Mouse (Mus musculus) kidney, adult 2 months (tissue): Measurements from ENCODE around the gene Aicda. TPM values are rescaled to one million over a fixed set of nuclear protein-coding genes. Genes with fewer than 3 reads are reported as not detected.

ENCODE experiments used
- DNase-seq: peaks from one replicate; pipeline ENCODE4 v3.0.0; 2021
- H3K27ac ChIP-seq: fragments of 200-500 bp; 2 replicates; pipeline ENCODE4 v1.5.1; 2012; ENCODE audit warnings: low read depth, low read length, control low read depth, inconsistent platforms; ENCODE audit not compliant: insufficient read depth
- H3K27me3 ChIP-seq: fragments of 200-500 bp; replicated peaks from 2 replicates; pipeline ENCODE4 v1.6.1; 2012; ENCODE audit warnings: mild to moderate bottlenecking, moderate library complexity, low read length, inconsistent platforms; ENCODE audit not compliant: control insufficient read depth, insufficient read depth
- H3K36me3 ChIP-seq: fragments of 200-500 bp; 2 replicates; pipeline ENCODE4 v1.6.1; 2012; ENCODE audit warnings: mild to moderate bottlenecking, moderate library complexity, low read length, inconsistent platforms; ENCODE audit not compliant: control insufficient read depth, insufficient read depth
- H3K4me1 ChIP-seq: fragments of 200-500 bp; 2 replicates; pipeline ENCODE4 v1.6.1; 2011; ENCODE audit warnings: low read length; ENCODE audit not compliant: control insufficient read depth, insufficient read depth
- H3K4me3 ChIP-seq: fragments of 200-500 bp; 2 replicates; pipeline ENCODE4 v1.5.1; 2011; ENCODE audit warnings: mild to moderate bottlenecking, low read depth, low read length, control low read depth; ENCODE audit not compliant: insufficient read depth
- CTCF ChIP-seq: fragments of 200-500 bp; conservative IDR thresholded peaks from 2 replicates; pipeline ENCODE4 v1.5.1; 2011; ENCODE audit warnings: low read depth, mild to moderate bottlenecking, control low read depth, low read length, moderate library complexity, mixed read lengths; ENCODE audit not compliant: insufficient read depth, insufficient read length
- POLR2A ChIP-seq: fragments of 200-500 bp; IDR thresholded peaks from one replicate; pipeline ENCODE4 v1.6.1; 2011; ENCODE audit warnings: low read depth, low read length, control low read depth
- WGBS: fragments of 180-500 bp; shearing (Covaris S2); methylation state at CpG from one replicate; pipeline ENCODE4 v1.1.7; 2018; 5-methylcytosine and 5-hydroxymethylcytosine counted together
- polyA plus RNA-seq: library from polyadenylated mRNA; depleted of rRNA; stranded (reverse); fragments of >200 nt; gene quantifications from 2 replicates; pipeline ENCODE4 v1.2.3, GENCODE M21; 2012

The Aicda gene
- polyA plus RNA-seq, 1 experiment: not detected

- Histone ChIP-seq H3K27ac (peak overlapping the region; percentile 26; the same call in 1 of the 2 replicates), H3K27me3 (no peaks in the 10 kb centered on the region), H3K36me3 (no peaks in the 10 kb centered on the region), H3K4me3 (no peak overlapping the region), H3K4me1 (peaks cover 4% of the 10 kb centered on the region; the same call in 1 of the 2 replicates)
- WGBS: 91% methylated on average over 9 of the region's 9 CpGs
- TF ChIP-seq CTCF (no peak), POLR2A (no peak)
- DNase-seq: no peak
Measured at GRCm38 (mm10) chr6:122599054-122599737, 45.6 kb downstream of the Aicda start.

DNA sequence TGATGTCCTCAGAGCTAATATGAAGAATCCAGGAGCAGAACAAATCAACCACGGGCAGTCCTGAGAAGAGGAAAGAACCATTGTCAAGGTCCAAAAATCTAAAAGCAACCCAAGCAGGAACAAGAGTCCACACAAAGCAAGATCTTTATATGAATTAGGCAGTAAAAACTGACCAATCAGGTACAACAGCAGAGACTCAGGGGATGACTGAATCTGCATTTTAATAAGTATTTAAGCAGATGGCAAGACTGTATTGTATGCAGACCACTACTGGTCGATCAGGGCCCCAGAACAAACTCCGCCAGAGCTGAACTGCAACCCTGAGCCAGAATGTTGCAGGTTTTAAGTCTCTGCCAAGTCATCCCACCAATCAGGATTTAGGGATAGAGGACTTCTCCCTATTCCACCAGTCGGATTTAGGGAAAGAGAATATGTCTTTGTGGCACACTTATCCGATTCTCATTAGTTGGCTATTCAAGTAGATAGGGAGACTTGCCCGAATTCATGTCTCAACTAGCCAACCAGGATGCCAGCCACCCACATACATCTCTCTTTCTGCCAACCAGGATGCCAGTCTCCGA lies 46.6 kb downstream of the Aicda start:
- TF ChIP-seq CTCF (no peak), POLR2A (no peak)
- peaks cover 4% of the 10 kb centered on the region; the same call in 1 of the 2 replicates for H3K4me1 ChIP-seq
- 86% methylated on average over 7 of the region's 7 CpGs for WGBS
- DNase-seq: no peak
- H3K27ac ChIP-seq: no peak overlapping the region
- H3K27me3 ChIP-seq: no peaks in the 10 kb centered on the region
- H3K4me3 ChIP-seq: no peak overlapping the region
- no peaks in the 10 kb centered on the region for H3K36me3 ChIP-seq

GRCm38 (mm10) chr6:122601031-122601430 lies 47.4 kb downstream of the Aicda start:
- no peak overlapping the region for H3K27ac ChIP-seq
- H3K27me3 ChIP-seq: no peaks in the 10 kb centered on the region

DNA sequence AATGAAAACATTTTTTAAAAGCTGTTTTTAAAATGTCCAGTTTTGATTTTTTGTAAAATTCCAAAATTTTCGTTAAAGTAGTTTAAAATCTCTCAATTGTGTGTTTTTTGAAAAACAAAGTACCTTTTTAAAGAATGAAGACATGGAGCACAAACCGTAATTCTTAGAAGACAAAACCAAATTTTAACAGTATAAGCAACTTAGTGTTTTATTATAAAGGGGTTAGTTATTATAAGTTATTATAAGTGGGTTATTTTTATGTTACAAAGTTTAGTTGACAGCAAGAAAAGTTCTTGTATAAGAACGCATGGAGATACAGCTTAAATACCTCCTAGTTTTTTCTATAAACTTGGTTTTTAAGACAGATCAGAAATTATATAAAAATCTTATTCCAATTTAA lies 48.0 kb downstream of the Aicda start:
- Histone ChIP-seq H3K4me3 (no peak overlapping the region), H3K27ac (no peak overlapping the region), H3K36me3 (no peaks in the 10 kb centered on the region), H3K27me3 (no peaks in the 10 kb centered on the region), H3K4me1 (peaks cover 4% of the 10 kb centered on the region; the same call in 1 of the 2 replicates)
- no peak for DNase-seq
- WGBS: 65% methylated on average over 3 of the region's 3 CpGs
- TF ChIP-seq POLR2A: no peak
- no peak for TF ChIP-seq CTCF

More at GRCm38 (mm10) chr6:122601031-122601430, 47.4 kb downstream of the Aicda start:
- no peak for DNase-seq
- TF ChIP-seq POLR2A (no peak), CTCF (no peak)
- Histone ChIP-seq H3K36me3 (no peaks in the 10 kb centered on the region), H3K4me1 (peaks cover 4% of the 10 kb centered on the region; the same call in 1 of the 2 replicates), H3K4me3 (no peak overlapping the region)
- 89% methylated on average over 4 of the region's 4 CpGs for WGBS

DNA sequence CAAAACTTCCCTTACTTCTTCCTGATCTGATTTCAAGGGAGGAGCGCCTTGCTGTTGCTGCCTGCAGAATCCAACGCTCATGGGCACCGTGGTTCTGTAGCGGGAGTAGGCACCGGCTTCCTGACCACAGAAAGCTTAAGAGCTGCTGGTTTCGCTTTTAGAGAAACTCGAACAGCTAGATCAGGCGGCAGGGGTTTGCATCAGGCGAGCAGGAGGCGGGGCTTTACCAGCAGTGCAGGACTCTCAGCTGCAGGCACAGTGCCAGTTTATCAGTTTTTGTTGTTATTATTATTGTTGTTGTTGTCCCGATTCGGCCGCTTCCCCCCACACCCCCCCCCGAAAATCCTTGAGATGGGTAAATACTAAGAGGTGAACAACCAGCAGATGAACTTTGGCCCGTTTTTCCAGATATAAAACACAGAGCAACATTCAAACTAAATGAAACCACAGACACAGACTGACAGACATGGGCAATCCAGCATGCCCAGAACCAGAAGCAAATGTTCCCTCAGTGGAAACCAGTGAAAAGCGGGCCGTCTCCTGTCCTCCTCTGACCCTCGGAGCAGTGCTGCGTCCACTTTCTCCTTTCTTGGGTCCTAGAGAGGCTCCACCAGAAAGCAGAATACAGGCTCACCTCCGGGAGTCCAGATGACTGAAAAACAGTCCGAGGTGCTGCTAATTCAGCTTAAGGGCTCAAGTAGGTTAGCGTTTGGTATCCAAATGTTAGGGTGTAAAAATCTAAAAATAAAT lies 48.8 kb downstream of the Aicda start, which contains the start of gene Apobec1:
TSS of gene Apobec1 (minus strand) at position 203 of the 750 bp plus-strand sequence.
- no peaks in the 10 kb centered on the region for H3K27me3 ChIP-seq
- H3K4me1 ChIP-seq: peaks cover 4% of the 10 kb centered on the region; the same call in 1 of the 2 replicates
- H3K4me3 ChIP-seq: peak within 1 kb of the TSS; percentile 56
- no peak for TF ChIP-seq CTCF
- TF ChIP-seq POLR2A: no peak
- H3K27ac ChIP-seq: peak within 1 kb of the TSS; percentile 68
- 2% methylated on average over 22 of the region's 22 CpGs for WGBS
- peak; percentile 90 for DNase-seq
- no peaks in the 10 kb centered on the region for H3K36me3 ChIP-seq

DNA sequence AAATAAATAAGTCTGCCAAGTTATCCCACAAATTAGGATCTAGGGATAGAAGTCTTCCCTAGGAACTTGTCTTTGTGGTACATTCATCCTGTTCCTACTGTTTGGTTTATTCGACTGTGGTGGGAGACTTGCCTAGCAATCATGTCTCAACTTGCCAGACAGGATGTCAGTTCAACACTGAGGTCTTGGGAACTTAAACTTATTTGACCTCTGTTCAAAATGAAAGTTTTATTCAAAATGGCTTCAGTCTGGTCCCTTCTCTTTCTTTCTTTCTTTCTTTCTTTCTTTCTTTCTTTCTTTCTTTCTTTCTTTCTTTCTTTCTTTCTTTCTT lies 49.4 kb downstream of the Aicda start:
- Histone ChIP-seq H3K4me1 (peaks cover 4% of the 10 kb centered on the region; the same call in 1 of the 2 replicates), H3K27ac (peak overlapping the region; percentile 68), H3K27me3 (no peaks in the 10 kb centered on the region), H3K36me3 (no peaks in the 10 kb centered on the region), H3K4me3 (no peak overlapping the region)
- WGBS: 35% methylated on average over 1 of the region's 1 CpGs
- DNase-seq: peak; percentile 27
- TF ChIP-seq CTCF (no peak), POLR2A (no peak)

- Histone ChIP-seq H3K4me3 (no peak overlapping the region), H3K36me3 (no peaks in the 10 kb centered on the region), H3K27ac (no peak overlapping the region), H3K27me3 (no peaks in the 10 kb centered on the region), H3K4me1 (no peaks in the 10 kb centered on the region)
- TF ChIP-seq POLR2A (no peak), CTCF (no peak)
- no peak for DNase-seq
Measured at GRCm38 (mm10) chr6:122604260-122604659, 50.7 kb downstream of the Aicda start.
